8 mouse cellular contexts compared by ENCODE assay signal in genomic region chr17:34618999-34619398, GRCm38 (mm10). TPM values are rescaled to one million over a fixed set of nuclear protein-coding genes. Genes with fewer than 3 reads are reported as not detected.
DNase-seq lines count a peak whose midpoint lies in the region; ATAC-seq and TF ChIP-seq lines count a peak whose summit lies in the region.
"Had no signal": no experiment of that assay in that cellular context is flagged by ENCODE, and none has a peak within 500 bp of the region (broad histone marks: within the 10 kb centered on the region; RNA-seq: fewer than 3 reads in every experiment).

No protein-coding gene starts in this region.

- H3K27ac ChIP-seq in neural tube, embryonic 15.5 days (replicated peaks): no peak overlapping the region
- no peak overlapping the region for H3K27ac ChIP-seq in intestine, embryonic 16.5 days (ENCODE audit: low read length)
- no peak overlapping the region for H3K27ac ChIP-seq in stomach, postnatal 0 days (replicated peaks)
- H3K27ac ChIP-seq: stomach, embryonic 15.5 days had no signal

- no peak for TF ChIP-seq EP300 in stomach, postnatal 0 days (optimal IDR thresholded peaks at IDR 0.05)

- H3K27me3 ChIP-seq in neural tube, embryonic 15.5 days (replicated peaks): no peaks in the 10 kb centered on the region
- no peaks in the 10 kb centered on the region for H3K27me3 ChIP-seq in intestine, embryonic 16.5 days (replicated peaks; ENCODE audit: control insufficient read depth, insufficient read depth, low read length)
- no peaks in the 10 kb centered on the region for H3K27me3 ChIP-seq in stomach, postnatal 0 days (ENCODE audit: control insufficient read depth, insufficient read depth, low read length)
- H3K27me3 ChIP-seq: stomach, embryonic 15.5 days had no signal

- peaks cover 59% of the 10 kb centered on the region for H3K36me3 ChIP-seq in neural tube, embryonic 15.5 days
- H3K36me3 ChIP-seq in intestine, embryonic 16.5 days (ENCODE audit: control insufficient read depth, insufficient read depth, low read length): peaks cover 12% of the 10 kb centered on the region
- H3K36me3 ChIP-seq in stomach, postnatal 0 days (ENCODE audit: control insufficient read depth, insufficient read depth, low read length): peaks cover 12% of the 10 kb centered on the region

- 12% methylated on average over 6 of the region's 6 CpGs for WGBS in neural tube, embryonic 15.5 days
- WGBS in intestine, embryonic 16.5 days: 13% methylated on average over 6 of the region's 6 CpGs
- WGBS in stomach, postnatal 0 days: 20% methylated on average over 6 of the region's 6 CpGs

- no peak overlapping the region for H3K4me3 ChIP-seq in neural tube, embryonic 15.5 days (replicated peaks)
- H3K4me3 ChIP-seq in intestine, embryonic 16.5 days (ENCODE audit: low read length): no peak overlapping the region
- H3K4me3 ChIP-seq in stomach, postnatal 0 days (ENCODE audit: low read depth, low read length): no peak overlapping the region
- H3K4me3 ChIP-seq: stomach, embryonic 15.5 days had no signal

- H3K9me3 ChIP-seq in neural tube, embryonic 15.5 days (replicated peaks): no peaks in the 10 kb centered on the region
- H3K9me3 ChIP-seq in intestine, embryonic 16.5 days (ENCODE audit: control insufficient read depth, low read length): no peaks in the 10 kb centered on the region
- no peaks in the 10 kb centered on the region for H3K9me3 ChIP-seq in stomach, postnatal 0 days (ENCODE audit: control insufficient read depth, low read length)
- H3K9me3 ChIP-seq: stomach, embryonic 15.5 days had no signal

- peak; percentile 84 for TF ChIP-seq CTCF in stomach, postnatal 0 days (IDR thresholded peaks at IDR 0.05; ENCODE audit: low read depth)

- no peak overlapping the region for H3K4me2 ChIP-seq in neural tube, embryonic 15.5 days
- H3K4me2 ChIP-seq in intestine, embryonic 16.5 days (ENCODE audit: low read depth, low read length): no peak overlapping the region
- H3K4me2 ChIP-seq in stomach, postnatal 0 days (replicated peaks; ENCODE audit: low read depth): no peak overlapping the region
- H3K4me2 ChIP-seq: stomach, embryonic 15.5 days had no signal

- peak; percentile 62 for DNase-seq in neural tube, embryonic 10.5 days (ENCODE audit: extremely low spot score, low spot score)
- DNase-seq in T-cell, adult 2 months (ENCODE audit: low spot score): peak; percentile 81
- DNase-seq in cerebellum, postnatal 25 days: peak; percentile 72 to 85
- DNase-seq in lung, postnatal 10 days: peak; percentile 86
- peak; percentile 69 for DNase-seq in stomach, postnatal 0 days (ENCODE audit: low spot score)

- no peaks in the 10 kb centered on the region for H3K4me1 ChIP-seq in neural tube, embryonic 15.5 days
- no peaks in the 10 kb centered on the region for H3K4me1 ChIP-seq in intestine, embryonic 16.5 days (ENCODE audit: control insufficient read depth, insufficient read depth, low read length)
- no peaks in the 10 kb centered on the region for H3K4me1 ChIP-seq in stomach, postnatal 0 days (replicated peaks; ENCODE audit: control insufficient read depth, insufficient read depth)
- H3K4me1 ChIP-seq: stomach, embryonic 15.5 days had no signal

- ATAC-seq in neural tube, embryonic 15.5 days (ENCODE audit: low FRiP score): no peak
- peak; percentile 45 for ATAC-seq in intestine, embryonic 16.5 days
- peak; percentile 31; the same call in 1 of the 2 replicates for ATAC-seq in stomach, postnatal 0 days (ENCODE audit: low FRiP score, low TSS enrichment)

- H3K9ac ChIP-seq in neural tube, embryonic 15.5 days (replicated peaks): no peak overlapping the region
- no peak overlapping the region for H3K9ac ChIP-seq in intestine, embryonic 16.5 days (ENCODE audit: low read depth, low read length)
- no peak overlapping the region for H3K9ac ChIP-seq in stomach, postnatal 0 days (ENCODE audit: low read length)
- H3K9ac ChIP-seq: stomach, embryonic 15.5 days had no signal

RNA-seq across cellular contexts. Expression of gene Egfl8, which starts 3.2 kb away (rescaled TPM):
- 12.3 and 14.9 TPM in 2 replicates for polyA plus RNA-seq in neural tube, embryonic 15.5 days (2015; fragmentation: Nextera tagmentation; extraction: Ambion mirVana)
- 4.0 and 4.6 TPM in 2 replicates for polyA plus RNA-seq in intestine, embryonic 16.5 days (2015; fragmentation: Nextera tagmentation; extraction: Ambion mirVana)
- polyA plus RNA-seq in stomach, postnatal 0 days (2015; fragmentation: Nextera tagmentation; extraction: Ambion mirVana): 4.4 and 4.9 TPM in 2 replicates

RNA-seq across cellular contexts. Expression of gene Ppt2, which starts 9.3 kb away (rescaled TPM):
- polyA plus RNA-seq in neural tube, embryonic 15.5 days (2015; fragmentation: Nextera tagmentation; extraction: Ambion mirVana): 20.1 and 21.3 TPM in 2 replicates
- 32.3 and 32.9 TPM in 2 replicates for polyA plus RNA-seq in intestine, embryonic 16.5 days (2015; fragmentation: Nextera tagmentation; extraction: Ambion mirVana)
- polyA plus RNA-seq in stomach, postnatal 0 days (2015; fragmentation: Nextera tagmentation; extraction: Ambion mirVana): 16.5 and 18.7 TPM in 2 replicates

RNA-seq across cellular contexts. Expression of gene Prrt1, which starts 10.3 kb away (rescaled TPM):
- 6.3 and 7.3 TPM in 2 replicates for polyA plus RNA-seq in neural tube, embryonic 15.5 days (2015; fragmentation: Nextera tagmentation; extraction: Ambion mirVana)
- polyA plus RNA-seq in intestine, embryonic 16.5 days (2015; fragmentation: Nextera tagmentation; extraction: Ambion mirVana): 0.32 and 0.47 TPM in 2 replicates
- polyA plus RNA-seq in stomach, postnatal 0 days (2015; fragmentation: Nextera tagmentation; extraction: Ambion mirVana): 0.44 and 0.67 TPM in 2 replicates

RNA-seq across cellular contexts. Expression of gene Agpat1, which starts 14.9 kb away (rescaled TPM):
- polyA plus RNA-seq in neural tube, embryonic 15.5 days (2015; fragmentation: Nextera tagmentation; extraction: Ambion mirVana): 109 and 133 TPM in 2 replicates
- 61.8 and 67.9 TPM in 2 replicates for polyA plus RNA-seq in intestine, embryonic 16.5 days (2015; fragmentation: Nextera tagmentation; extraction: Ambion mirVana)
- polyA plus RNA-seq in stomach, postnatal 0 days (2015; fragmentation: Nextera tagmentation; extraction: Ambion mirVana): 27.6 and 31.3 TPM in 2 replicates

RNA-seq across cellular contexts. Expression of gene Rnf5, which starts 15.5 kb away (rescaled TPM):
- 256 and 280 TPM in 2 replicates for polyA plus RNA-seq in neural tube, embryonic 15.5 days (2015; fragmentation: Nextera tagmentation; extraction: Ambion mirVana)
- 190 and 197 TPM in 2 replicates for polyA plus RNA-seq in intestine, embryonic 16.5 days (2015; fragmentation: Nextera tagmentation; extraction: Ambion mirVana)
- polyA plus RNA-seq in stomach, postnatal 0 days (2015; fragmentation: Nextera tagmentation; extraction: Ambion mirVana): 82.9 and 83.6 TPM in 2 replicates
